Mouse (Mus musculus) G1E-ER4 (cell line): Measurements from ENCODE around the gene Olfr926. TPM values are rescaled to one million over a fixed set of nuclear protein-coding genes. Genes with fewer than 3 reads are reported as not detected.

ENCODE experiments used
- GATA1 ChIP-seq: IDR thresholded peaks from one replicate; pipeline ENCODE4 v1.8.0; 2012; ENCODE audit warnings: low read length, inconsistent platforms
- polyA plus RNA-seq: library from polyadenylated mRNA; stranded (reverse); fragments of >175 nt; gene quantifications from 2 replicates; pipeline ENCODE4 v1.2.3, GENCODE M21; 2012

Olfr926 gene
- polyA plus RNA-seq, result not detected in 2 replicates

DNA sequence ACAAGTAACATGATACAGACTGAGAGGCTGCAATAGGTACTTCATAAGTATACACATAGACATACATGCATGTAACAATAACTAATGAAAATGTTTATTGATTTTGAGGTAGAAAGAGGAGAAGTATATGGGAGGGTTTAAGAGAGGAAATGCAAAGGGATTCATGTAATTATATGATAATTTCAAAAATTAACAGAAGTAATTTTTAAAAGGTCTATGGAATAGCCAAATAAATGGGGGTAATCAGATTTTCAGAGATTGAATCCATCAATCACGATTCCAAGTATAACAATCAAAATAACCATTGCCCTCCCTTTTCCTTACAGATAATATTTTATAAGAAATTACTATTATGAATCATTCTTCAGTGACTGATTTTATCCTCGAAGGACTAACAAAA is at the start of gene Olfr926:
TSS of gene Olfr926 (plus strand) at position 301 of the 400 bp plus-strand sequence.
- no peak for TF ChIP-seq GATA1

DNA sequence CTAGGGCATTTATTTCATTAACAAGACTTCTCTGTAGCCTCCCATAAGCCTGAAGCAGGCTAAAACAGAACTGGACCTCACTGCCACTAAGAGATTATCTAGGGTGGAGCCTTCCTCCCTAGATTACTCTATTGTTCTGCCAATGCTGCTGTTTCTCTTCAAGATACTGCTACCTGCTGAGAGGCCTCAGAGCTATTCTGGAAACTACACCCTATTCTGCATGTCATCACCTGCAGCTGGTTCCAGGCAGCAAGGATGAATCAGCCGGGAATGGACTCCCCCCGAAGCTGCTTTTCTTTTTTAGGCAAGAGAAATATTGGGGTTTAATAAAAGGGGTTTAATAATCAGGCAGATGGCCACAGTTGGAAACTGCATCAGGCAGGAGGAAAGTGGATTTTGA is 43.9 kb upstream of the Olfr926 start:
- TF ChIP-seq GATA1, result no peak

DNA sequence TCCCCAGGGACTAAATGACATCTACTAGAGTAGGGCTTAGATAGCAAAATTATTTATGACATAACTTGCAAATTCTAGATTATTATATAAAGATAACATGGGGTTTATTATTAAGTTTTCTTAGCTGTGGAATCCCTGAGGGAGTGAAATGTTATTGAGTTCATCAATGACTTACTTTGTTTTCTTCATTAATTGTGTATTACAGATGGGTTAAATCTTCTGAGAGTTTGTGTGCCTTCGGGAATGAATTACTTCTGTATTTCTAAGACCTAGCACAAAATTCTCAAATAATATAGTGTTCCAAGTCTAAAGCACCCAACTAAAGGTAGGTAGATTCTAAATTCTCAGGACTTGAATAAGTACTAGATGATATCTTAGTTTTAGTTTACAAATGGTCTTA is 32.8 kb upstream of the Olfr926 start, which contains the start of gene Olfr924:
TSS of gene Olfr924 (plus strand) at position 301 of the 400 bp plus-strand sequence.
- no peak for TF ChIP-seq GATA1

DNA sequence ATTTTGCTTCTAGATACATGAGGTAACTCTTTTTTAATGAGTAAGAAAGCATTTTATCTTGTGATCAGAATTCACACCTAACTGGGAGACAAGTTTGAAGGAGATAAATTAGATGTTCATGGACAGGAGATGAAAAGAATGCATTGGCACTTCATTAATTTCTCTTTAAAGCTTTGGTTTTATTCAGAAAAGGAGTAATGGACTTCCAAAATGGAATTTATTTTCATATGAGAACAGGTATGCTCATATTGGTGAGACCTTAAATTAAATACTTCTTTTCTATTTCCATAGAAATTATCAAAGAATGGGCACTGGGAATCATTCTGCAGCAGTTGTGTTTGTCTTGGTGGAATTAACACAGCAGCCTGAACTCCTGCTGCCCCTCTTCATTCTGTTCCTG is 22.2 kb upstream of the Olfr926 start, which contains the start of gene Olfr26:
TSS of gene Olfr26 (plus strand) at position 301 of the 400 bp plus-strand sequence.
- TF ChIP-seq GATA1, result no peak

Other genes starting within 250 kb of the Olfr926 start
- gene Olfr916, start 217.3 kb upstream of the Olfr926 start, polyA plus RNA-seq, result not detected in 2 replicates
- gene Olfr917, start 211.3 kb upstream of the Olfr926 start, polyA plus RNA-seq, result not detected in 2 replicates
- not detected in 2 replicates for gene Olfr918, start 202.5 kb upstream of the Olfr926 start, polyA plus RNA-seq
- gene Olfr919, start 173.5 kb upstream of the Olfr926 start, polyA plus RNA-seq, result not detected in 2 replicates
- gene Vwa5a, start 158.9 kb upstream of the Olfr926 start, polyA plus RNA-seq, result 0.40 and 0.56 TPM in 2 replicates
- gene Olfr920, start 124.8 kb upstream of the Olfr926 start, polyA plus RNA-seq, result not detected in 2 replicates
- not detected in 2 replicates for gene Olfr921, start 104.1 kb upstream of the Olfr926 start, polyA plus RNA-seq
- gene Olfr922, start 62.5 kb upstream of the Olfr926 start, polyA plus RNA-seq, result not detected in 2 replicates
- gene Olfr923, start 50.6 kb upstream of the Olfr926 start, polyA plus RNA-seq, result not detected in 2 replicates
- gene Olfr924, start 32.7 kb upstream of the Olfr926 start, polyA plus RNA-seq, result not detected in 2 replicates
- not detected in 2 replicates for gene Olfr26, start 22.1 kb upstream of the Olfr926 start, polyA plus RNA-seq
- gene Olfr930, start 52.7 kb downstream of the Olfr926 start, polyA plus RNA-seq, result not detected in 2 replicates
- gene Olfr933, start 95.2 kb downstream of the Olfr926 start, polyA plus RNA-seq, result not detected in 2 replicates
- not detected in 2 replicates for gene Olfr934, start 111.2 kb downstream of the Olfr926 start, polyA plus RNA-seq
- gene Olfr935, start 122.6 kb downstream of the Olfr926 start, polyA plus RNA-seq, result not detected in 2 replicates
- not detected in 2 replicates for gene Olfr146, start 146.3 kb downstream of the Olfr926 start, polyA plus RNA-seq
- not detected in 2 replicates for gene Olfr937, start 187.8 kb downstream of the Olfr926 start, polyA plus RNA-seq
- not detected in 2 replicates for gene Olfr938, start 201.8 kb downstream of the Olfr926 start, polyA plus RNA-seq